Mouse (Mus musculus): ENCODE measurements around the gene Tmem95. TPM values are rescaled to one million over a fixed set of nuclear protein-coding genes. Genes with fewer than 3 reads are reported as not detected.
A peak's percentile ranks its signal among the peaks of the same experiment; 100 is the strongest.

Tmem95 gene
- polyA plus RNA-seq, 1 experiment, result not detected

DNA sequence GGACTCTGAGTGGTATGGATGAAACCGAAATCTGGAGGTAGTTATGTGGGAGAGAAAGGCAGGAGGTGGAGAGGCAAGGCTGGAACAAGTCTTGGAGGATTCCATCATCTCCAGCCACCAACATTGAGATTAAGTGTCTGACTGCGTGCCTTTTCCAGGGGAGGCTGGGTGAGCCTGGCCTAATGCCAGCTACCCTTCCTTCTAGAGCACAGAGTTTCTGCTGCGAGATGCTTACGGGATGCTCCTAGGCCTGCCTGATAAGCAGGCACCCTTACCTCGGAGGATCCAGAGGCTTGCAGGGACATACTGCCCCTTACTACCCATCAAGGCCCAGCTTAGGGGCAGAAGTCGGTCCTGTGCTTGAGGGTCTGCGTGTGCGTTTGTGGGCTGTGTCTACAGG lies 44.3 kb downstream of the Tmem95 start:
- TF ChIP-seq CTCF (IDR thresholded peaks at IDR 0.05; ENCODE audit: control insufficient read depth, insufficient read depth, low read length) (no peak), POLR2A (IDR thresholded peaks at IDR 0.05; ENCODE audit: borderline replicate concordance, control insufficient read depth, low read depth, low read length) (no peak)
- 35% methylated on average over 8 of the region's 8 CpGs for WGBS
- Histone ChIP-seq H3K4me1 (ENCODE audit: control insufficient read depth, insufficient read depth, low read length) (peaks cover 2% of the 10 kb centered on the region), H3K4me3 (replicated peaks; ENCODE audit: control insufficient read depth, low read depth, low read length) (peak overlapping the region; percentile 29), H3K27ac (ENCODE audit: control insufficient read depth, insufficient read depth, low read depth, low read length, poor library complexity) (no peak overlapping the region)

DNA sequence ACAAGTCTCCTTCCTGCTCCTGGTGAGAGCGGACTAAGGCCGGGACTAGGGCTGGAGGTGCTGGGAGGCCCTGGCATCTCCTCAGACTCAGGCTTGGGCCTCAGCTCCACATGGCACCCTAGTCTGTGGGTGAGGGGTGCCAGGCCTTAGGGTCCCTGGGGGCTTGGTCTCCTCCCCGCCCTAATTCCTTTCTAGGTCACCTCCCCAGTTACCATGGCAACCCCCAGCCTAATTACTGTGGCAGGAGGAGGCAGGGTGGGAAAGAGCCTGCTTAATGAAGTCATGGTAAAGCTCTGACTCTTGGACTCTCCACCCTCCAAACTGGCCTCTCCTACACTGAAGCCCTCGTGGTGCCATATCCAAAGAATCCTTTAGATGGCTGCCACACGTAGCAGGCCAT lies 49.0 kb downstream of the Tmem95 start:
- Histone ChIP-seq H3K27ac (ENCODE audit: control insufficient read depth, insufficient read depth, low read depth, low read length, poor library complexity) (no peak overlapping the region; the same call in 1 of the 2 replicates), H3K4me3 (replicated peaks; ENCODE audit: control insufficient read depth, low read depth, low read length) (no peak overlapping the region), H3K4me1 (ENCODE audit: control insufficient read depth, insufficient read depth, low read length) (peaks cover 1% of the 10 kb centered on the region)
- 88% methylated on average over 5 of the region's 5 CpGs for WGBS
- TF ChIP-seq CTCF (IDR thresholded peaks at IDR 0.05; ENCODE audit: control insufficient read depth, insufficient read depth, low read length), result no peak
- TF ChIP-seq POLR2A (IDR thresholded peaks at IDR 0.05; ENCODE audit: borderline replicate concordance, control insufficient read depth, low read depth, low read length), result no peak

Other genes starting within 250 kb of the Tmem95 start
- gene Fxr2, start 245.0 kb downstream of the Tmem95 start, polyA plus RNA-seq (2011; ENCODE audit: insufficient read depth, insufficient read length, low replicate concordance, missing spikeins), result 32.3 and 66.3 TPM in 2 replicates
- not detected in 2 replicates for gene Sox15, start 222.7 kb downstream of the Tmem95 start, polyA plus RNA-seq (2011; ENCODE audit: insufficient read depth, insufficient read length, low replicate concordance, missing spikeins)
- 62.4 and 109 TPM in 2 replicates for gene Mpdu1, start 215.4 kb downstream of the Tmem95 start, polyA plus RNA-seq (2011; ENCODE audit: insufficient read depth, insufficient read length, low replicate concordance, missing spikeins)
- 28.0 and 51.6 TPM in 2 replicates for gene Cd68, start 211.9 kb downstream of the Tmem95 start, polyA plus RNA-seq (2011; ENCODE audit: insufficient read depth, insufficient read length, low replicate concordance, missing spikeins)
- gene Eif4a1, start 205.6 kb downstream of the Tmem95 start, polyA plus RNA-seq (2011; ENCODE audit: insufficient read depth, insufficient read length, low replicate concordance, missing spikeins), result 268 and 540 TPM in 2 replicates
- gene Senp3, start 195.9 kb downstream of the Tmem95 start, polyA plus RNA-seq (2011; ENCODE audit: insufficient read depth, insufficient read length, low replicate concordance, missing spikeins), result 46.3 and 67.8 TPM in 2 replicates
- 2.3 and 3.1 TPM in 2 replicates for gene Tnfsf13, start 192.2 kb downstream of the Tmem95 start, polyA plus RNA-seq (2011; ENCODE audit: insufficient read depth, insufficient read length, low replicate concordance, missing spikeins)
- gene Tnfsf12, start 182.2 kb downstream of the Tmem95 start, polyA plus RNA-seq (2011; ENCODE audit: insufficient read depth, insufficient read length, low replicate concordance, missing spikeins), result 4.2 and 7.1 TPM in 2 replicates
- 7.6 and 17.0 TPM in 2 replicates for gene Tnfsfm13, start 181.9 kb downstream of the Tmem95 start, polyA plus RNA-seq (2011; ENCODE audit: insufficient read depth, insufficient read length, low replicate concordance, missing spikeins)
- gene Polr2a, start 119.4 kb downstream of the Tmem95 start, polyA plus RNA-seq (2011; ENCODE audit: insufficient read depth, insufficient read length, low replicate concordance, missing spikeins), result 28.8 and 49.2 TPM in 2 replicates
- not detected in 2 replicates for gene Slc35g3, start 116.0 kb downstream of the Tmem95 start, polyA plus RNA-seq (2011; ENCODE audit: insufficient read depth, insufficient read length, low replicate concordance, missing spikeins)
- 8.4 and 13.8 TPM in 2 replicates for gene Zbtb4, start 112.1 kb downstream of the Tmem95 start, polyA plus RNA-seq (2011; ENCODE audit: insufficient read depth, insufficient read length, low replicate concordance, missing spikeins)
- 1.8 and 3.5 TPM in 2 replicates for gene Chrnb1, start 82.1 kb downstream of the Tmem95 start, polyA plus RNA-seq (2011; ENCODE audit: insufficient read depth, insufficient read length, low replicate concordance, missing spikeins)
- 0.32 and 1.00 TPM in 2 replicates for gene Fgf11, start 76.2 kb downstream of the Tmem95 start, polyA plus RNA-seq (2011; ENCODE audit: insufficient read depth, insufficient read length, low replicate concordance, missing spikeins)
- gene Tmem102, start 72.4 kb downstream of the Tmem95 start, polyA plus RNA-seq (2011; ENCODE audit: insufficient read depth, insufficient read length, low replicate concordance, missing spikeins), result not detected in 2 replicates
- not detected in 2 replicates for gene Gm39566, start 62.7 kb downstream of the Tmem95 start, polyA plus RNA-seq (2011; ENCODE audit: insufficient read depth, insufficient read length, low replicate concordance, missing spikeins)
- not detected in 2 replicates for gene Spem2, start 59.6 kb downstream of the Tmem95 start, polyA plus RNA-seq (2011; ENCODE audit: insufficient read depth, insufficient read length, low replicate concordance, missing spikeins)
- not detected in 2 replicates for gene Spem1, start 55.8 kb downstream of the Tmem95 start, polyA plus RNA-seq (2011; ENCODE audit: insufficient read depth, insufficient read length, low replicate concordance, missing spikeins)
- gene Nlgn2, start 40.2 kb downstream of the Tmem95 start, polyA plus RNA-seq (2011; ENCODE audit: insufficient read depth, insufficient read length, low replicate concordance, missing spikeins), result 5.3 and 6.0 TPM in 2 replicates
- 180 and 202 TPM in 2 replicates for gene Tmem256, start 39.5 kb downstream of the Tmem95 start, polyA plus RNA-seq (2011; ENCODE audit: insufficient read depth, insufficient read length, low replicate concordance, missing spikeins)
- gene Plscr3, start 31.6 kb downstream of the Tmem95 start, polyA plus RNA-seq (2011; ENCODE audit: insufficient read depth, insufficient read length, low replicate concordance, missing spikeins), result 38.3 and 50.9 TPM in 2 replicates
- 2.9 and 5.4 TPM in 2 replicates for gene Tnk1, start 19.3 kb downstream of the Tmem95 start, polyA plus RNA-seq (2011; ENCODE audit: insufficient read depth, insufficient read length, low replicate concordance, missing spikeins)
- 1.8 and 3.6 TPM in 2 replicates for gene Kctd11, start 3.4 kb upstream of the Tmem95 start, polyA plus RNA-seq (2011; ENCODE audit: insufficient read depth, insufficient read length, low replicate concordance, missing spikeins)
- 63.5 and 179 TPM in 2 replicates for gene Acap1, start 17.5 kb upstream of the Tmem95 start, polyA plus RNA-seq (2011; ENCODE audit: insufficient read depth, insufficient read length, low replicate concordance, missing spikeins)
- gene 2810408A11Rik, start 23.0 kb upstream of the Tmem95 start, polyA plus RNA-seq (2011; ENCODE audit: insufficient read depth, insufficient read length, low replicate concordance, missing spikeins), result 2.7 and 5.6 TPM in 2 replicates
- 25.7 and 38.2 TPM in 2 replicates for gene Neurl4, start 23.1 kb upstream of the Tmem95 start, polyA plus RNA-seq (2011; ENCODE audit: insufficient read depth, insufficient read length, low replicate concordance, missing spikeins)
- gene Gps2, start 35.9 kb upstream of the Tmem95 start, polyA plus RNA-seq (2011; ENCODE audit: insufficient read depth, insufficient read length, low replicate concordance, missing spikeins), result 120 and 203 TPM in 2 replicates
- 378 and 387 TPM in 2 replicates for gene Eif5a, start 43.9 kb upstream of the Tmem95 start, polyA plus RNA-seq (2011; ENCODE audit: insufficient read depth, insufficient read length, low replicate concordance, missing spikeins)
- 1.2 and 1.5 TPM in 2 replicates for gene Ybx2, start 57.8 kb upstream of the Tmem95 start, polyA plus RNA-seq (2011; ENCODE audit: insufficient read depth, insufficient read length, low replicate concordance, missing spikeins)
- gene Slc2a4, start 70.2 kb upstream of the Tmem95 start, polyA plus RNA-seq (2011; ENCODE audit: insufficient read depth, insufficient read length, low replicate concordance, missing spikeins), result 24.5 and 32.2 TPM in 2 replicates
- gene Cldn7, start 86.8 kb upstream of the Tmem95 start, polyA plus RNA-seq (2011; ENCODE audit: insufficient read depth, insufficient read length, low replicate concordance, missing spikeins), result not detected in 2 replicates
- gene Ctdnep1, start 103.1 kb upstream of the Tmem95 start, polyA plus RNA-seq (2011; ENCODE audit: insufficient read depth, insufficient read length, low replicate concordance, missing spikeins), result 42.5 and 60.6 TPM in 2 replicates
- 27.2 and 50.6 TPM in 2 replicates for gene Elp5, start 104.5 kb upstream of the Tmem95 start, polyA plus RNA-seq (2011; ENCODE audit: insufficient read depth, insufficient read length, low replicate concordance, missing spikeins)
- gene Gabarap, start 113.1 kb upstream of the Tmem95 start, polyA plus RNA-seq (2011; ENCODE audit: insufficient read depth, insufficient read length, low replicate concordance, missing spikeins), result 204 and 443 TPM in 2 replicates
- gene Phf23, start 117.8 kb upstream of the Tmem95 start, polyA plus RNA-seq (2011; ENCODE audit: insufficient read depth, insufficient read length, low replicate concordance, missing spikeins), result 26.8 and 72.4 TPM in 2 replicates
- gene Dvl2, start 122.6 kb upstream of the Tmem95 start, polyA plus RNA-seq (2011; ENCODE audit: insufficient read depth, insufficient read length, low replicate concordance, missing spikeins), result 4.4 and 12.8 TPM in 2 replicates
- 26.3 and 28.9 TPM in 2 replicates for gene Acadvl, start 137.4 kb upstream of the Tmem95 start, polyA plus RNA-seq (2011; ENCODE audit: insufficient read depth, insufficient read length, low replicate concordance, missing spikeins)
- gene Dlg4, start 138.9 kb upstream of the Tmem95 start, polyA plus RNA-seq (2011; ENCODE audit: insufficient read depth, insufficient read length, low replicate concordance, missing spikeins), result 5.4 and 19.4 TPM in 2 replicates
- gene Asgr1, start 176.1 kb upstream of the Tmem95 start, polyA plus RNA-seq (2011; ENCODE audit: insufficient read depth, insufficient read length, low replicate concordance, missing spikeins), result 1.4 and 3.5 TPM in 2 replicates
- 1.2 and 5.1 TPM in 2 replicates for gene Asgr2, start 214.6 kb upstream of the Tmem95 start, polyA plus RNA-seq (2011; ENCODE audit: insufficient read depth, insufficient read length, low replicate concordance, missing spikeins)